Mouse (Mus musculus) gastrocnemius, postnatal 25 days (tissue): ENCODE measurements around the gene Zdbf2. TPM values are rescaled to one million over a fixed set of nuclear protein-coding genes. Genes with fewer than 3 reads are reported as not detected.

ENCODE experiments used
- DNase-seq: peaks from one replicate; pipeline ENCODE4 v3.0.0; 2022
- long read RNA-seq, 2 experiments: library from polyadenylated mRNA; stranded (forward); transcript quantifications; one replicate each; pipeline ENCODE4 v2.0.0; 2021
- total RNA-seq, 2 experiments: library from RNA; stranded (reverse); gene quantifications; 1 replicate in 1 of 2; 2 replicates in 1 of 2; pipeline ENCODE4 v1.2.3; 2021

The Zdbf2 gene
- total RNA-seq = 1 to 10 TPM; 2.9 to 3.8 TPM
- long read RNA-seq, experiment 1, partial matches to known transcripts = 0 of 1 reads
- long read RNA-seq, experiment 1, other reads (novel, unspliced or antisense) = 1 of 1 reads
- long read RNA-seq, experiment 2 = 0 reads

- no peak for DNase-seq
Measured at GRCm38 (mm10) chr1:63272741-63273338, at the start of gene Zdbf2. Gene Zdbf2, plus strand, starts transcription at chr1:63273265.

- no peak for DNase-seq
Measured at GRCm38 (mm10) chr1:63225009-63225408, 48.1 kb upstream of the Zdbf2 start.

- no peak for DNase-seq
Measured at GRCm38 (mm10) chr1:63225890-63226289, 47.2 kb upstream of the Zdbf2 start.

DNA sequence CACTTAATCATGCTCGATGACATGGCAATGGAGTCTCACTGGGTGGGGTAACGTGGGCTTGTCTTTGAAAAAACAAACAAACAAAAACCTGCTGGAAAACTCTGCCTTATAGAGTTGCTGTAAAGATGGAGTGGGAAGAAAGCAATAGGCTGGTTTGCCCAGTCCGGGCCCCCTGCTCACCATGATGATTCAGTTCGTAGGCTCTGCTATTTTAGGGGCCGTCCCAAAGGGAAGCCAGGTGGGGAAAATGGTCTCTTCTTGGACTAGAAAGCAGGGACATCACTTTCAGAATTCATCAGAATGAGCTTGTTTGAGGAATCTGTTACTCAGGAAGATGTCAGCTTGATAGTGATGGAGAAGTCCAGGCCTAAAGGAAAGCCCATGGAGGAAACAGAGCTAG lies 45.8 kb upstream of the Zdbf2 start:
- DNase-seq = no peak

GRCm38 (mm10) chr1:63237371-63237770 lies 35.7 kb upstream of the Zdbf2 start:
- DNase-seq = no peak

DNA sequence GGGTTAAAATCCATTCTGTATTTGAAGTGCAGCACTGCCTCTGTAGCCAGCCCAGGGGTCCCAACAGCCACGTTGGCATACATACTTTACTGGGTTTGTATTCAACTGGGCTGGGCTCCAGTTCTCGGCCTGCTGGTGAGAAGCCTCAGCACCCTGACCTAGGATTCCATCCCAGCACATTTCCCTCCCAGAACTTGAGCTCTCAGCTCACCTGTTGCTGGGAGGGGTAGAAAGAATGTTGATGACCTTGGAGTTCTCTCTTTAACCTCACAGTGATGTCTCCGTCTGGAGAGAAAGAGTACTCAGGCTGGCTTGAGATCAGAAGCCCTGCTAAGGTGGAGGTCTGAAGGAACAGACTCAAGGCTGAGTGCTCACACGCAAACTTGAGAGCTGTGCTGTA lies 33.8 kb upstream of the Zdbf2 start:
- DNase-seq = no peak

DNA sequence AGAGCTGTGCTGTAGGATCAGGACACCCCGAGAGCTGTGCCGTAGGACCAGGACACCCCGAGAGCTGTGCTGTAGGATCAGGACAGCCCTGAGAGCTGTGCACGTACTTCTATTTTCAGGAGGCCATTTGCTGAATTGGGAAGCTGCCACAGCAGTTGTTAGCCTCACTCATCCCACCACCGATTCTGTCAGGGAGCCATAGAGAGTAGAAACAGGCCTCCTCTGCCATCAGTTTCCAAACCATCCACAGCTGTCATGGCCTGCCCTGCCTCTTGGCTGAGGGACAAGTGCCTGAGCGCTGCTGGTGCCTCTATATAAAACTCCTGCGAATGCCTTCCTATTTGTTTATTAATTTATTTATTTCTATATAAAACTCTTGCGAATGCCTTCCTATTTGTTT lies 33.3 kb upstream of the Zdbf2 start:
- peak; percentile 70 for DNase-seq

- no peak for DNase-seq
Measured at GRCm38 (mm10) chr1:63243854-63244253, 29.2 kb upstream of the Zdbf2 start.

GRCm38 (mm10) chr1:63246862-63247521 lies 26.1 kb upstream of the Zdbf2 start:
- no peak for DNase-seq

DNA sequence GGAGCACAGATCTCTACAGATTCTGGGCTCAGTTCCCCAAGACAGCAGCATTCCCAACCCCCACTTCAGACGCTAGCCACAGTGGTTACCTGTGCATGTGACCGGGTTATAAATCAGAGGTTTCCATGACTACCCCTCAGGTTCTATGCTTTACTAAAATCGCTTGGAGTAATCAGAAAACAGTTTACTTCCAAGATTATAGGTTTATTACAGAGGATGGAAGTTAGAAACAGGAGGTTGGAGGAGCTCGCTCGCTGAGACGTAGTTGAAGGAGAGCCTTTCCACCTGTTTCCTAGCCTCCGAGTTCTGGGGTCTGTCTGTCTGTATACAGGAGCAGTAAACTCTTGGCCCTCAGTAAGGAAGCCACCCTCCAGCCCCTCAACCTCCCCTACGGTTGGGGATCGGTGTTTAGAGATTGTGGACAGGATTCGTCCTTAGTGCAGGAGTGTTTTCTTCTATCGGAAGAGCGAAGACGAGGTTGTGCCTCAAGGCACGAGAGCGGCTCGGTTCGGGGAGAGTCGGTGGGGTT lies 25.2 kb upstream of the Zdbf2 start:
- DNase-seq = no peak

GRCm38 (mm10) chr1:63248360-63248851 lies 24.7 kb upstream of the Zdbf2 start:
- no peak for DNase-seq

GRCm38 (mm10) chr1:63249261-63249660 lies 23.8 kb upstream of the Zdbf2 start:
- DNase-seq = no peak

- DNase-seq = no peak
Measured at GRCm38 (mm10) chr1:63252351-63253209, 20.5 kb upstream of the Zdbf2 start.

- no peak for DNase-seq
Measured at GRCm38 (mm10) chr1:63253291-63253690, 19.8 kb upstream of the Zdbf2 start.

DNA sequence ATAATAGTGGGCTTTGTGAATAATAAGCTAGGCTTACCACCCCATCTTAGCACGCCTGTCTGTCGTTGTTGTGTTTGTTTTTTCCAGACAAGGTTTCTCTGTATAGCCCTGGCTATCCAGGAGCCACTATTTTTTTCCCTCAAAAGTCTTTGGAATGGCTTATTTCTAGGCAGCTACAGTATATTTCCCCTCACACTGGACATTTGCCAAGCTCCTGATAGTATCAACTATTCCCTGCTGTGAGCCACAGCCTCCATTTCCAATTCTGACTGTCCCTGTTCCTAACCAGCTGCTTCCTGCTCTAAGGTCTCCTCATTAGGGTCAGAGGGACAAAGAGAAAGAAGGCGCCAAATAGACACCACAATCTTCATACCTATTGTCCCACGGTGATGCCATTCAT lies 18.0 kb upstream of the Zdbf2 start:
- no peak for DNase-seq

DNA sequence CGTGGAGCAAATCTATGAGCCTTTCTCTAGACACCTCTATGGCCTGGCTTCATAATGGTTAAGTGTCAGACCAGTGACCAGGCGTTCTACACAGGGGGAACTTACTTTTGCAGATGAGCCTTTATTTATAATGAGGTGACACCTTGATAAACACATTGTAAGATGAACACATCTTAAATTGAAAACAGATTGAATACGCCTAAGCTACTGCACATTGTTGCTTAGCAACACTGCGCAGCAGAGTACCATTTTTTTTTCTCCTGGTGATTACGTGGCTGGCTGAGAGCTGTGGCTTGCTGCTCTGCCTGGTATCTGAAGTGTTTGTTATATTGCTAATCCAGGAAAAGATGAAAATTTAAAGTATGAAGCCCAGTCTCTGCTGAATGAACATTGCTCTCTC lies 17.0 kb upstream of the Zdbf2 start:
- DNase-seq = no peak

DNA sequence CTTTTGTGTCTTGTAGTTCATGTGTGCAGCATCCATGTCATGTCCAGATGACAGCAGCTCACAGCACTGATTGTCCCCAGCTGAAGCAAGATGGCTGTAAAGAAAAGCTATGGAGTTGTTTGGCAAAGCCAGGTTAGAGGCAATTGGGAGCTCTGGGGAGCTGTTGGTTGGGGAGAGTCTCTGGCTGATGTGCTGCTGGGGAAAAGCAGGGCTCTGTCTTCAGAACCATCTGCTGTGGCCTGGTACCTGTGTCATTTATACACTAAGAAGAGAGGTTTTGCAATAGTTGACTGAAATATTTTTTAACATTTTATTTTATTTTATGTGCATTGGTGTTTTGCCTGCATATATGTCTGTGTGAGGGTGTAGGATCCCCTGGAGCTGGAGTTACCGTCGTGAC lies 14.6 kb upstream of the Zdbf2 start:
- no peak for DNase-seq

GRCm38 (mm10) chr1:63259271-63259830 lies 13.7 kb upstream of the Zdbf2 start:
- DNase-seq = no peak

DNA sequence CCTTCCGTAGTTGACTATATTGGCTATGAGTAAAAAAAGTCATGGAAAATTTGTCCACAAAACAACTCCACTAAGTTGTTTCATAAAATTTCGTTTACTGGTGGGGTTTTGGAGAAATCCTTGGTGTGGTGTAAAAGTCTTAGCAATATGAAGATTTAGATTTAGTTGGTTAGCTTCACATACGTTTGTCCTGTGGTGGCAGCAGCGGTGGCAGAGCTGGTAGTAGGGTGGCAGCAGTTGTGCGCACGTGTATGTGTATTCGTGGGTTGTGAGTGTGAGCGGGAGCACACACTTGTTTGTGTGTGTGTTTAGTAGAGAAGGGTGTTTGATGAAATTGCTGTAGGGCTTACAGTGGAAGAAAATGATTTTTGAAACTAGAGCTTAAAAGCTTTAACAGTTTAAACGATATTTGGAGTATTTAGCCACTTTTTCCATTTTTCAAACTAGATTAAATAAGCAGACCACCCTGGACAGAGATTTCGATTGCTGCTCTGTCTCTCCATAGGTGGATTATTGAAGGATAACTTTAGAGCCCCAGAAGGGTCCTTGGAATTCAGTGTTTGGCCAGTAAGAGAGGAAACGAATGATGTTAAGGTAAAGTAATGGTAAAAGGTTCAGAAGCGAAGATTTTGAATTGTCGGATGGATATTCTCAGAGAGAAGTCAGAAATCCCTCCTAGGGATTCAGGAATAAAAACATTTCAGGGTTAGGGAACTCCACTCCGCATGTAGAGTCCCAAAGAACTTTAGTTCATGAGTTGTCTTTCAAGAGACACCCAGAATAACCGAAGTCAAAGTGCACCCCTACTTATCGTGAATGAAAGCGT lies 12.9 kb upstream of the Zdbf2 start:
- DNase-seq = no peak

- DNase-seq = no peak
Measured at GRCm38 (mm10) chr1:63260742-63261033, 12.4 kb upstream of the Zdbf2 start.

GRCm38 (mm10) chr1:63261041-63261590 lies 11.9 kb upstream of the Zdbf2 start:
- no peak for DNase-seq
